Mouse (Mus musculus) intestine, postnatal 0 days (tissue): ENCODE data around the gene 1700086D15Rik. TPM values are rescaled to one million over a fixed set of nuclear protein-coding genes. Genes with fewer than 3 reads are reported as not detected.

Source experiments
- ATAC-seq: fragments of 200-750 bp; cut with Nextera tagmentation; 2 replicates; pipeline ENCODE4 v1.8.0; 2017; ENCODE audit warnings: mild to moderate bottlenecking, moderate TSS enrichment, moderate library complexity
- H3K27ac ChIP-seq: fragments of 300-500 bp; sonication (generic); 2 replicates; pipeline ENCODE4 v1.5.1; 2014; ENCODE audit warnings: mild to moderate bottlenecking, low read depth, low read length, moderate library complexity
- H3K27me3 ChIP-seq: fragments of 300-500 bp; sonication (generic); replicated peaks from 2 replicates; pipeline ENCODE4 v1.6.1; 2014; ENCODE audit warnings: low read length, mixed read lengths; ENCODE audit not compliant: control insufficient read depth, insufficient read depth
- H3K36me3 ChIP-seq: fragments of 300-500 bp; sonication (generic); 2 replicates; pipeline ENCODE4 v1.6.1; 2014; ENCODE audit warnings: mild to moderate bottlenecking, moderate library complexity; ENCODE audit not compliant: control insufficient read depth, insufficient read depth
- H3K4me1 ChIP-seq: fragments of 300-500 bp; sonication (generic); replicated peaks from 2 replicates; pipeline ENCODE4 v1.6.1; 2014; ENCODE audit warnings: antibody characterized with exemption, low read length, mixed read lengths; ENCODE audit not compliant: control insufficient read depth, insufficient read depth
- H3K4me2 ChIP-seq: fragments of 300-500 bp; sonication (generic); replicated peaks from 2 replicates; pipeline ENCODE4 v1.6.1; 2014; ENCODE audit warnings: low read depth, mild to moderate bottlenecking, moderate library complexity
- H3K4me3 ChIP-seq: fragments of 300-500 bp; sonication (generic); 2 replicates; pipeline ENCODE4 v1.5.1; 2014; ENCODE audit warnings: low read depth, low read length
- H3K9ac ChIP-seq: fragments of 300-500 bp; sonication (generic); 2 replicates; pipeline ENCODE4 v1.6.1; 2014; ENCODE audit warnings: mild to moderate bottlenecking, low read depth, low read length
- H3K9me3 ChIP-seq: fragments of 300-500 bp; sonication (generic); 2 replicates; pipeline ENCODE4 v1.6.1; 2016; ENCODE audit warnings: mixed run types; ENCODE audit not compliant: control insufficient read depth
- CTCF ChIP-seq: sonication (generic); IDR thresholded peaks from 2 replicates; pipeline ENCODE4 v1.5.1; 2016; ENCODE audit warnings: low read depth, mild to moderate bottlenecking, control low read depth, antibody characterized with exemption, moderate library complexity
- WGBS: fragments of 180-500 bp; shearing (Covaris S2); extraction: QIAGEN DNeasy Blood & Tissue Kit; methylation state at CpG from one replicate; pipeline ENCODE4 v1.1.7; 2014; 5-methylcytosine and 5-hydroxymethylcytosine counted together
- polyA plus RNA-seq: library from polyadenylated mRNA; unstranded; fragments of >200 nt; fragmentation: Nextera tagmentation; extraction: Ambion mirVana; gene quantifications from 2 replicates; pipeline ENCODE4 v1.2.1, GENCODE M21; 2015

1700086D15Rik gene
- polyA plus RNA-seq, 1 experiment from 2014 or later: not detected

DNA sequence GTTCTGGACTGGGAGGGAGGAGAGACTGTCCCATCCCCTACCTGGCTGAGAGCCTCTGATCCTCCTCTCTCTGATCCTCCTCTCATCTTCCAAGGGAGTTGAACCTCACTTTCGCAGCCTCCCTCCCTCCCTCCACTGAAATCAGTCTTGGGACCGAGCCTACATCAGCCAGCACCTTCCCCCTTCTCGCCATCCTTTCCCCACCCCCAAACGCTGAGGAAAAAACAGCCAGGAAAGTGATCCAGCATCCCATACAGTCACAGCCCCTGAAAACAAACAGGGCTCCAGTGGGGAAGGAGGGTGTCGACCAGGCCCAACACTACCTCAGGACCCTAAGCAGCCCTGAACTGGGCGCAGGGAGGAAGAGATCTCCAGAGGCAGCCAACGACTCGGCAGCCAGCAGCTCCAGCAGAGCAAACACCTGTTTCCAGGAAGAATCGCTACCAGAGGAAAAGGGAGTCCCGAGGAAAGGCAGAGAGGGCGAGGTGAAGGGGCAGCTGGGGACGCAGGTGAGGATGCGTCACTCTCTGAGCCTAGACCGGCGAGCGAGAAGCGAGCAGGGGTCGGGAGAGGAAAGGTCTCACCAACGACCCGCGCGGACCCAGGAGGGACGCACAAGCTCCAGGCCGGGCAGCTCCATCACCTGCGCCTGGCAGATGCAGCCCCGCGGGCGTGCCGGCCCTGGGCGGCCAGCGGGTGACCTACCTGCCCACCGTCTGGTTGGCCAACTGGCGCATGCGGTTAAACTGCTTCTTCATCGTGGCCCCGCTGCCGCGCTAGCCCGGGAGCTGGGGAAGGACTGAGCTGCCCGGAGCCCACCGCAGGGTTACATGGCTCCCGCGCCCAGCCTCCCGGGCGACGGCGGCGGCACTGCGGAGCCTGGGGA lies 2.4 kb upstream of the 1700086D15Rik start:
- Histone ChIP-seq H3K9me3 (no peaks in the 10 kb centered on the region), H3K9ac (peak overlapping the region; percentile 65), H3K4me3 (peak overlapping the region; percentile 74), H3K36me3 (no peaks in the 10 kb centered on the region), H3K4me1 (no peaks in the 10 kb centered on the region), H3K27me3 (peaks cover 5% of the 10 kb centered on the region; the same call in 1 of the 2 replicates), H3K27ac (no peak overlapping the region), H3K4me2 (peak overlapping the region; percentile 95)
- 3% methylated on average over 48 of the region's 49 CpGs for WGBS
- ATAC-seq: peak; percentile 13; the same call in 1 of the 2 replicates
- no peak for TF ChIP-seq CTCF

DNA sequence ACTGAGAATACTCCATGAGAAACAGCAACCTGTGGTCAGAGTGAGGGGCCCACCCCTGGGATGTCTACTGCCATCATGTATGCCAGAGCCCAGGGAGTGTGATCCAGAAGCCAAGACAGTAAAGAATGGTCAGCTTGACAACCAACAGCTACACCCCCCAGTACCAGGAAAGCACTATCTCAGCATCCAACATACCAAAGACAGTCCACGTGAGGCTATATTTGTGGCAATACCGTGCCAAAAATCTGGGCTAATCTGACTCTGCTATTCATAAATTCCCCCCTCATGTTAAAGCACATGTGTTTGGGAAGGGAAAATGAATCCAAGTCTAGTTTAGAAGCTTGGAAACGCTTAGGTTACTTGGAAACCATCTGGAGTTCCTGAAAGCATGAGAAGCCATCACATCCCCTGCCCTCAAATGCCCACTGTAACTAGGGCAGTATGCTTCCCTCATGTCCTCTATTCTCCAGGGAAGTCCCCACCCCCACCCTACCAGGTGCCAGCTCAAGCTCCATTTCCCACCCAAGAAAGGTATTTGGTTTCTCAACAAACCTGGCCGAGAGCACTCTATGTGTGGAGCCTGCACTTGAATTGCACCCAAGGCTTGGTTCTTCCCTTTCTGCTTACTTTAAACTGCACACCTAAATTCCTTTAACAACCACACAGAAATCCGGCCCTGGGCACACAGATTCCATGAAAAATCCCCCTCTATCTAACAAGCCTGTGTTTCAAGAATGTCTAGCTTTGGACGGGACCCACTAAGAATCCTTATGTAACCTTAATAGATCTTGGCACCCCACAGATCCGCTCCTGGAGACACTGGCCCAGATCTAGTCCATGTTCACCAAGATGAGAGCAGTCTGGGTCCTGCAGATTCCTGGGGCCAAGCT lies 1.5 kb upstream of the 1700086D15Rik start:
- Histone ChIP-seq H3K36me3 (no peaks in the 10 kb centered on the region), H3K27ac (no peak overlapping the region), H3K9me3 (no peaks in the 10 kb centered on the region), H3K4me3 (no peak overlapping the region), H3K4me1 (no peaks in the 10 kb centered on the region), H3K27me3 (peaks cover 5% of the 10 kb centered on the region; the same call in 1 of the 2 replicates), H3K4me2 (no peak overlapping the region), H3K9ac (no peak overlapping the region)
- TF ChIP-seq CTCF: no peak
- no peak for ATAC-seq
- 65% methylated on average over 7 of the region's 7 CpGs for WGBS

DNA sequence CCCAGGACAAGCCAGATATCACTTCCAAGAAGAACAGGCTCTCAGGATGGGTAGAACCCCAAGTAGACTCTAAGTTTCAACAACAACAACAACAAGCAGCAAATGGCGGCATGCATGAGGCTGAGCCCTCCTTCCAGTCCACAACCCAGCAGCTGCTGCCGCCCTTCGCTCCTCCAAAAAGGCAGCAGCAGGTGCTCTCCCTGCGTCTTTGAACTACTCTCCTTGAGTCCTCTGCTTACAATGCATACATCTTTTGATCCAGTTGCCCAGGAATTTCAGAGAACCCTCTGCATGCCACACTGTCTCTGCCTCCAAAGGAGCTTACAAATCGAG lies 1.1 kb downstream of the 1700086D15Rik start:
- H3K36me3 ChIP-seq: no peaks in the 10 kb centered on the region
- H3K4me3 ChIP-seq: no peak overlapping the region
- no peak overlapping the region for H3K9ac ChIP-seq
- H3K27me3 ChIP-seq: peaks cover 5% of the 10 kb centered on the region; the same call in 1 of the 2 replicates
- H3K9me3 ChIP-seq: no peaks in the 10 kb centered on the region
- ATAC-seq: no peak
- no peak for TF ChIP-seq CTCF
- H3K4me1 ChIP-seq: no peaks in the 10 kb centered on the region
- no peak overlapping the region for H3K4me2 ChIP-seq
- WGBS: 92% methylated on average over 5 of the region's 5 CpGs
- no peak overlapping the region for H3K27ac ChIP-seq

DNA sequence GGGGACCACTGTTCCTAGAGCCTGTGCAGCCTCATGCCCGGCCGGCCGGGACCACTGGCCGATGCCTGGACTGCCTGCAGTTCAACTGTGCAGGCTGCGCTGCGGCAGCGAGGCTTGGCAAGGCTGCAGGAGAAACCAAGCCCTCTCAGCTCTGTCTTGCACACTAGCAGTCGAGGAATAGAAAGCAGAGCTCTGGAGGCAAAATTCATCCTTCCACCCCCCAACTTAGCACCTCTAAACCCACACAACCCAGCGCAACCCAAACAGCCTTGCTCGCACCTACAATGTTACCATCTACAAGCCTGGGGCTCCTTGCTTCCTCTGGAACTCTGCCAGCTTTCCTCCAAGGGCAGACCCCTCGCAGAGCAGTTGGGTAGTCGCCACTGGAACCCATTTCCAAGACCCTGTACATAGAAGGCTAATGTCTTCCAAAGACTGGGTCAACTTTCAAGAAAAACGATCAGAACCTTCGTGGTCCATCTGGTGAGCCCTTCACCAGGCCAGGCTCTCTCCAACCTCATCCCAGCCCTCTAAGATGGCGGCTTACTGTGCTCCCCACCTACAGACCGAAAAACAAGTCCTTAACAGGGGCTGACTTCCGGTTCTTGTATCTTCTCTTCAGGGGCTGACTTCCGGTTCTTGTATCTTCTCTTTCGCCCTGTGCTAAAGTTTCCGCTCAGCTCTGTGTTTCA lies 1.6 kb downstream of the 1700086D15Rik start:
- 92% methylated on average over 20 of the region's 20 CpGs for whole genome bisulfite sequencing
- Histone ChIP-seq H3K9ac (no peak overlapping the region), H3K36me3 (no peaks in the 10 kb centered on the region), H3K4me1 (no peaks in the 10 kb centered on the region), H3K27ac (no peak overlapping the region), H3K4me2 (no peak overlapping the region), H3K27me3 (peaks cover 5% of the 10 kb centered on the region; the same call in 1 of the 2 replicates), H3K9me3 (no peaks in the 10 kb centered on the region), H3K4me3 (no peak overlapping the region)
- TF ChIP-seq CTCF: no peak
- ATAC-seq: no peak

DNA sequence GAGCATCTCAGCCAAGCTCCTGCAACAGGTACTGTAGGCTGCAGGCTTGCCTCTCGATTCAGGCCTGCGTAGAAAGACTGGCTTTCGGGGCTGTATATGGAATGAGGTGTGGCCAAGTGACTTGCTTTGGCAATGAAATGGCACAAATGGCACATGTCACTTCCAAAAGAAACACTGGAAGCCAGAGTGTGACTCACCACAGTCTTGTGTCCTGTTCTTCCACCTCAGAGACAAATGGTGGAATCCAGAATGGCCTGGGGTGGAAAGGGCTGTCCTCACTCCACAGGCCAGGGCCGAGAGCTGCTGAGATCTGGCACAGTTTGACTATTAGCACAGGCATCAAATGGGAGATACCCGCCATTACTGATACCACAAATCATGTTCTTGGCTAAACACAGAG lies 6.7 kb downstream of the 1700086D15Rik start:
- no peak for TF ChIP-seq CTCF
- Histone ChIP-seq H3K36me3 (no peaks in the 10 kb centered on the region), H3K4me3 (no peak overlapping the region), H3K4me2 (no peak overlapping the region), H3K27me3 (no peaks in the 10 kb centered on the region), H3K4me1 (no peaks in the 10 kb centered on the region), H3K9ac (no peak overlapping the region), H3K9me3 (no peaks in the 10 kb centered on the region), H3K27ac (no peak overlapping the region)
- 88% methylated on average over 5 of the region's 5 CpGs for WGBS
- ATAC-seq: no peak

DNA sequence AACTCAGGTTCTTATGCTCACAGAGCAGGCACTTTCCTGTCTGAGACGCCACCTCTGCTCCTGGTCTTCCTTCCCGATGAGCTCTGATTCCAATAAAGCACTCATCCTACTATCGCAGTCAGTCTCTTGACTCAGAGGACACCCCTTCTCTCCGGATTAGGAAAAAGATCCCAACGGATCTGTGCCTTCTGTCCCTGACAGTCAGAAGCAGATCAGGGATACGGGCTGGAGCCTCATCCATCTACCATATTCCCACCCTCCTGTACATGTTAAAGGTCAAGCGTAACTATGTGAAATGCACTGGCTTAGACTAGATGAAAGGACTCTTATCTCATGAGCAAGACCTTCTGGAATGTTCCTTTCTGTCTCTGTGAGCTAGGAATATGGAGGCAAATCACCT lies 11.2 kb downstream of the 1700086D15Rik start:
- Histone ChIP-seq H3K4me3 (no peak overlapping the region), H3K27ac (no peak overlapping the region), H3K27me3 (no peaks in the 10 kb centered on the region), H3K9me3 (no peaks in the 10 kb centered on the region), H3K4me2 (no peak overlapping the region), H3K9ac (no peak overlapping the region), H3K36me3 (no peaks in the 10 kb centered on the region), H3K4me1 (no peaks in the 10 kb centered on the region)
- ATAC-seq: no peak
- no peak for TF ChIP-seq CTCF
- 79% methylated on average over 7 of the region's 7 CpGs for WGBS
